Mouse (Mus musculus) MEL (cell line): Measurements from ENCODE around the gene Myo7a.

Experiments used
- CTCF ChIP-seq, 3 experiments: IDR thresholded peaks in 2 of 3; conservative IDR thresholded peaks in 1 of 3; 2 replicates each; pipeline ENCODE4 v1.5.1; 2011 to 2012; ENCODE audit warnings: low read length in 3 of 3, low read depth in 2 of 3, mild to moderate bottlenecking in 2 of 3, improper control_type of control experiment in 1 of 3, inconsistent platforms in 1 of 3, mixed read lengths in 1 of 3, moderate library complexity in 1 of 3; ENCODE audit not compliant: control insufficient read depth in 1 of 3, insufficient read depth in 1 of 3, poor library complexity in 1 of 3, severe bottlenecking in 1 of 3
- E2F4 ChIP-seq: IDR thresholded peaks from 2 replicates; pipeline ENCODE4 v1.6.1; 2011; ENCODE audit warnings: low read depth, low read length, improper control_type of control experiment, borderline replicate concordance
- EP300 ChIP-seq, 2 experiments: IDR thresholded peaks; 2 replicates each; pipeline ENCODE4 v1.6.1; 2011; ENCODE audit warnings: improper control_type of control experiment in 2 of 2, low read length in 2 of 2, low read depth in 1 of 2, mild to moderate bottlenecking in 1 of 2
- GATA1 ChIP-seq: IDR thresholded peaks from 2 replicates; pipeline ENCODE4 v1.6.1; 2011; ENCODE audit warnings: low read depth, low read length, improper control_type of control experiment
- MAFK ChIP-seq: IDR thresholded peaks from 2 replicates; pipeline ENCODE4 v1.6.1; 2011; ENCODE audit warnings: low read depth, mild to moderate bottlenecking, low read length, improper control_type of control experiment, borderline replicate concordance
- POLR2A ChIP-seq, 2 experiments: IDR thresholded peaks; 2 replicates each; pipeline ENCODE4 v1.6.1; 2011 to 2012; ENCODE audit warnings: low read length in 2 of 2, mild to moderate bottlenecking in 2 of 2, control low read depth in 1 of 2, improper control_type of control experiment in 1 of 2, low read depth in 1 of 2, moderate library complexity in 1 of 2; ENCODE audit not compliant: control insufficient read depth in 1 of 2, insufficient read depth in 1 of 2, poor library complexity in 1 of 2
- TAL1 ChIP-seq: IDR thresholded peaks from 2 replicates; pipeline ENCODE4 v1.6.1; 2012; ENCODE audit warnings: mild to moderate bottlenecking, inconsistent platforms, low read length, moderate library complexity, mixed read lengths
- UBTF ChIP-seq: IDR thresholded peaks from 2 replicates; pipeline ENCODE4 v1.6.1; 2012; ENCODE audit warnings: low read depth, mild to moderate bottlenecking, inconsistent platforms, low read length, improper control_type of control experiment, moderate library complexity, borderline replicate concordance; ENCODE audit not compliant: insufficient read depth
- USF1 ChIP-seq: IDR thresholded peaks from 2 replicates; pipeline ENCODE4 v1.6.1; 2014; ENCODE audit warnings: low read depth, mild to moderate bottlenecking, inconsistent platforms, low read length, improper control_type of control experiment, moderate library complexity
- USF2 ChIP-seq, 2 experiments: IDR thresholded peaks; 2 replicates each; pipeline ENCODE4 v1.6.1; 2011 to 2012; ENCODE audit warnings: improper control_type of control experiment in 2 of 2, low read length in 2 of 2, borderline replicate concordance in 1 of 2, inconsistent platforms in 1 of 2, low read depth in 1 of 2, mild to moderate bottlenecking in 1 of 2; ENCODE audit not compliant: insufficient read depth in 1 of 2

- TF ChIP-seq USF1: no peak
- no peak for TF ChIP-seq POLR2A (IDR thresholded peaks at IDR 0.05; ENCODE audit: control insufficient read depth in 1 of 2, insufficient read depth in 1 of 2, low read depth in 1 of 2, low read length in 2 of 2, poor library complexity in 1 of 2)
- no peak for TF ChIP-seq CTCF (IDR thresholded peaks at IDR 0.05 in 2 of 3, conservative IDR thresholded peaks at IDR 0.05 in 1 of 3; ENCODE audit: control insufficient read depth in 1 of 3, insufficient read depth in 1 of 3, low read depth in 2 of 3, low read length in 3 of 3, poor library complexity in 1 of 3, severe bottlenecking in 1 of 3)
- TF ChIP-seq GATA1: no peak
- TF ChIP-seq TAL1: no peak
- no peak for TF ChIP-seq MAFK
- TF ChIP-seq USF2 (IDR thresholded peaks at IDR 0.05; ENCODE audit: borderline replicate concordance in 1 of 2, insufficient read depth in 1 of 2, low read depth in 1 of 2, low read length in 2 of 2): no peak
- TF ChIP-seq EP300 (IDR thresholded peaks at IDR 0.05; ENCODE audit: low read depth in 1 of 2, low read length in 2 of 2): no peak
- TF ChIP-seq E2F4: no peak
- TF ChIP-seq UBTF: no peak
Observed at GRCm38 (mm10) chr7:98085314-98085713, 34.0 kb downstream of the Myo7a start.
